Mouse (Mus musculus): ENCODE measurements around the gene Cxcr3. TPM values are rescaled to one million over a fixed set of nuclear protein-coding genes. Genes with fewer than 3 reads are reported as not detected.

The Cxcr3 gene
- total RNA-seq, 4 experiments from 2014 or later = 0.28 TPM; not detected in 3

Other genes starting within 250 kb of the Cxcr3 start
- 10 to 100 TPM; 47.2 to 50.1 (median 48.3) TPM for gene Taf1, start 201.5 kb downstream of the Cxcr3 start, total RNA-seq (2022)
- gene Ogt, start 94.2 kb downstream of the Cxcr3 start, total RNA-seq (2022) = 100 to 1,000 TPM; 187 to 203 (median 200) TPM
- gene Gm4779, start 60.2 kb upstream of the Cxcr3 start, total RNA-seq (2022) = under 1 TPM; 0.33 to 0.66 (median 0.52) TPM
- gene 8030474K03Rik, start 60.4 kb upstream of the Cxcr3 start, total RNA-seq (2022) = not detected
- gene Nhsl2, start 115.1 kb upstream of the Cxcr3 start, total RNA-seq (2022) = 10 to 100 TPM; 36.2 to 44.7 (median 41.9) TPM

Data from left cerebral cortex, adult 8-10 months (tissue).